Mouse (Mus musculus) liver, adult (tissue): ENCODE measurements at regions not wholly inside any gene's neighbourhood (a gene's known extent, or its start where the extent isn't known, plus 50 kb on each side); places are given as distances from the start of the nearest gene placed in this dataset.

ENCODE experiments used
- GATA4 ChIP-seq: IDR thresholded peaks from 2 replicates; pipeline ENCODE4 v1.6.1; 2014; ENCODE audit warnings: mild to moderate bottlenecking, low read length; ENCODE audit not compliant: insufficient replicate concordance

GRCm38 (mm10) chr1:185655461-185655860 is 200.8 kb downstream of the Slc30a10 start:
- TF ChIP-seq GATA4 = no peak

GRCm38 (mm10) chr1:185657286-185657685 is 202.6 kb downstream of the Slc30a10 start:
- no peak for TF ChIP-seq GATA4

DNA sequence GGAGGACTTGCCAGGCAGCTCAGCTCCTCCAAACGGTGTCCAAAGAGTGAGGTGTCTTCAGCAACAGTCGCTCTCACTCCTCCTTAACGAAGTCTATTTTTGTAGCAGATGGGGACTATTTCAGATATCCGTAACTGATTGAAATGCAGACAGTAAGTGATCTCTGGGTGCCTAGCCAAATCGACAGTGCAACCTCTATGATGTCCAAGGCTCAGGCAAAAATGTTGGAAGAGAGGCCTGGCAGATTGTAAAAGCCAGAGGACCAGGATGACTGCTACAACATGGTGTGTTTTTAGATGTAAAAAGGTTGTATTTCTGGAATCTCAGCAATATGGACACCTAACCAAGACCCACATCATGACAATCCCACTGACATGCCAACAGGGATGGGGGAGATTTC is 204.8 kb downstream of the Slc30a10 start:
- no peak for TF ChIP-seq GATA4

DNA sequence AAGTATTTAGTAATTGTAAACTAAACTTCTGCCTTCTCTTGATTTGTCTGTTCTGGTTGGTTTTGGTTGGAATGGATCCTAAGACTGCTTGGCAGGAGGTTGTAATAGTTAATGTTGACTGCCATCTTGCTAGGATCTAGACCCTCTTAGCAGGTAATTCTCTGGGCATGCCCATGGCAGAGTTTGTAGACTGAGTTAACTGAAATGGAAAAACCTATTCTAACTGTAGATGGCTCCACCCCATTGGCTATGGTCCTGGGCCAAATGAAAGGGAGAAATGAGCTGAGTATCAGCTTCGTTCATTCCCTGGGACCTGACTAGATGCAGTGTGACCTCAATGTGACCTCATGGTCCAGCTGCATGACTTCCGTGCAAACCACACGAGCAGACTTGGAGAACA is 207.7 kb downstream of the Slc30a10 start:
- TF ChIP-seq GATA4 = no peak

DNA sequence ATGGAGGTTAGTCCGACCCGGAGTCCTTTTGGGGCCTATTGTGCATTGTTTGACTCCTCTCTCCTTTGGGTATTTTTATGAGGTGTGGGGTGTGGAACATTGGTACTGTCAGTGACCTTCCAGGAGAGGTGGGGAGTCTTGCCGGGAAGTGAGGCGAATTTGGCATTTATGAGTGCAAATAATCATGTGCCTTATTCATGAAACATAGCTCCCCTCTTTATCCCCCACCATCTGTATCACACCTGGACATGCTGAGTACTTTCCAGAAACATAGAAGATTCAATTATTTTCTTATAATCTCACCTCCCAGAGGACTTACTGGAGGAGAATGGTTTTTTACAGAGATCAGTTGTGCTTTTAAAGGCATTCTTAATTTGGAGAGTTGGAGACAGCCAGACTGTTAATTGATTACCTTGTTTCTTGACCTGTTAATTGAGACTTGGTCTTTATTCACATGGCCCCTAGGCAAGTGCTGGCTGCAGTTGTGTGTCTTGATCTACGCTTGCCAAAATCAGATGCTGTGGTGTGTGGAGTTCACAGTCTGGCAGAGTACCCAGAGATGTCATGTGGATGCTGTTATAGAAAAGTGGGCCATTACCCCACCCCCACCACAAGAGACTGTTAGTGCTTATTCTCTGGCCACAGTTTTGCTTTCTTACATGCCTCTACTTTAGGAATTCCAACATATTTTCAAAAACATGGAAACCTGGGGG is 215.5 kb downstream of the Slc30a10 start:
- no peak for TF ChIP-seq GATA4

DNA sequence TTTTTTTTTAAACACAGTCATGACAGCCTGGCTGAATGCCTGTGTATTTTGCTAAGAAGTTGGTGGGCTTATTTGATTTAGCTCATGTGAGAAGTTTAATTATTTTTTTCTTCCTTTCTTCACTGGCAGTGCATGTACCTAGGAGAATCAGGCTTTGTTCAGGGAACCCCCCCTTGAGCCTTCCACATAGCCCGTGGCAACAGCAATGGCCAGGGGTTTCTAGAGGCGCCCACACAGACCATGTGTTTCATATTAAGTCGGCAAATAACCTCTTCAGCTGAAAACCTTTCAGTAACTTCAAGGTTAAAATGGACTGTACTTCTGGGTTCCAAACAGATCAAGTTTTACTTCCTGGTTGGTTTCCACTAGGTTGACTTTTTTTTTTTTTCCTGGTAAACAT is 218.3 kb downstream of the Slc30a10 start:
- TF ChIP-seq GATA4 = no peak

DNA sequence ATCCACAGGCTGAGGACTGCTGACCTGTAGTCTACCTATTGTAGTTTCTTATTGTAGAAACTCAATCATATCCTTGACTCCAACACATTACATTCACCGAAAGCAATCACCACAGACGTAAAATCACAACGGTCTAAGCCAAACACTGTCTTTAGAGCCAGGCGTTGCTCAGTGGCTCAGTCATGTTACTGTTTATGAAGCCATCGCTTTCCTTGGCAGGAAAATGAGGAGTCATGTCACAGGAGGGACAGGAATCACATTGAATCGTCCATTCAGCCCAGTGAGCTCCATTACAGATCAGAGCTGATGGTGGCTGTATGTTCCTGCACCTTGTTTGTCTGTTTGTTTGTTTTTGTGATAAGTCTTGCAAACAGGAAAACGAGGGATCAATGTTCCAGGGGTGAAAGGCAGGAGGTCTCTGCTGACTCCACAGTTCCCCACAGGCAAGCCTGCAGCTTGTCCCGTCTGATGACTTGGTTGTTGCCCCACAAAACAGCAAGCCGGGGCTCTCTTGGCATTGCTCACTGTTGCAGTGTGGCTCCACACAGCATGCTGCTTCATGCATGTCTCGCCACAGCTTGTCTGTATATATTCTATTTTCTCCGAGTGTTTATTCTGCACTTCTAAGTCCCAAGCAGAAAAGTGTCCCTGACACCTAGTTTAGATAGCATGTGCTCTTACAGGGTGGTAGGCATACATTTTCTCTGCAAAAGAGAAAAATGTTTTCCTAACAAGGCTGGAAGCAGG is 221.2 kb downstream of the Slc30a10 start:
- TF ChIP-seq GATA4 = no peak

DNA sequence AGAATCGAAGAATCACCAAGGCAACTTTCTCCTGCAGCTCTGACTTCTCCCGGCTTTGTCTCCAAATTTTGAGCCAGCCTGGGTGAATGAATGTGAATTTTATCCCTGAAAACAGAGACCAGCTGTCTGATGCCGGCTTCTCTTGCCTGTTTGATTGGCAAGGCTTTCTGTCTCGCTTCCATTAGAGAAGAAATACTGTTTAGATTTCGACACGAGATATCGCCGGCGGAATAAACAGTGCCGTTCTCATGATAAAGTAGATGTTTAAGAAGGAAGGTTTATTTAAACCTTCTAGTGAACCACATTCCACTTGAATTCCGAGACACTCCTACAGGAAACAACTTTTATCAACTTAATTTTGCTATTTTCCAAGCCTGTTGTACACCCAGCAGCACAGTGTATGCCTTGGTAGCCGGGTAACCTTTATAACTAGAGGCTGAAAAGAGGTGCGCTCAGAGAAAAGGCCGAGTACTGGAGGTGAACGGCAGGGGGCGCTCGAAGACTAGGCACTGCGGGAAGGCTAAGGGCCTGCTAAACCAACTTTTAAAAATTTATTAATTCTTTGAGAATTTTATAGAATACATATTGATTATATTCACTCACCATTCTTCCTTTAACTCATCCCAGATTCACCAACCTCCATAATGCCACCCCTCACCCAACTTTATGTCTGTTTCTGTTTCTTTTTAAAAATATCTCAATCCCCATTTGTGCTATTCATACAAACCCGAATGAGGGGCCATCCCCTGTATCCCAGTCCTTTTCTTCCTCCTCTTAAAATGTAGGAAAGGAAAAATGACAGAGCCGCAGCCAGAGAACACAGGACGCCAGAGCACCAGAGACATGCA is 227.2 kb downstream of the Slc30a10 start:
- TF ChIP-seq GATA4 = no peak

GRCm38 (mm10) chr1:185682458-185682750 is 227.8 kb downstream of the Slc30a10 start:
- TF ChIP-seq GATA4 = no peak

DNA sequence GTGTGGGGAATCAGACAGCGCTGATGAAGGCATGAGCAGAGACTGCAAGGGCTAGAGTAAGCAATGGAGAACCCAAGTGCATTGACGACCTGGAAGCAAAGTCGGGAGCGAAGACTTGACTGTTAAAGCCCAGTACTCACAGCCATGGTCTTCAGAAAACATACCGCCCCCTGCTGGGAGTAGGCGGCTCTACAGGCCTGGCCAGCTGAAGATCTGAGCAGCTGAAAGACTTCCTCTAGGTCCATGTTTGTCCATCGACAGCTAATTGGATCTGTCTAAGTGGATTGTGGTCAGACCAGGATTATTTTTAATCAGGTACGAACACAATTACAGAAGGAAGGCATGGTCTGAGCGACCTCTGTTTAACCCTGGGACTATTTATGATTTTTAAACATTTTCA is 230.0 kb downstream of the Slc30a10 start:
- TF ChIP-seq GATA4 = no peak

- TF ChIP-seq GATA4 = no peak
Measured at GRCm38 (mm10) chr1:185688506-185688905, 233.9 kb downstream of the Slc30a10 start.

DNA sequence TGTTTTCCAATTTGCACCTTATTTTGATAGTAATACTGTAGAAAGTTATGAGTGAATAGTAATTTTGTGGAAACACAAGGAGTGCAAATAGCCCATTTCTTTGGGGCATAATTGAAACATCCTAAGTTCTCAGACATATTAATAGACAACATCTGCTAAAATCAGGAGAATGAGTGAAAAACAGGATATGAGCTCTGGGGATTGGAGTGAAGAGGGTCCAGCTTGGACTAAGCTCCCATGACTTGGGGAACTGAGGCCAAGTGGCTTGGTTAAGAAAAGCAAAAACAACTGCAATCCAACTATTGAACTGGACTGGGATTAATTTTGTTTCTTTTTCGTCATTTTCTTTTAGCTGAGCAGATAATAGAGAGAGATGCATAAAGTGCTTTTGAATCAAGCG is 240.7 kb downstream of the Slc30a10 start:
- no peak for TF ChIP-seq GATA4

DNA sequence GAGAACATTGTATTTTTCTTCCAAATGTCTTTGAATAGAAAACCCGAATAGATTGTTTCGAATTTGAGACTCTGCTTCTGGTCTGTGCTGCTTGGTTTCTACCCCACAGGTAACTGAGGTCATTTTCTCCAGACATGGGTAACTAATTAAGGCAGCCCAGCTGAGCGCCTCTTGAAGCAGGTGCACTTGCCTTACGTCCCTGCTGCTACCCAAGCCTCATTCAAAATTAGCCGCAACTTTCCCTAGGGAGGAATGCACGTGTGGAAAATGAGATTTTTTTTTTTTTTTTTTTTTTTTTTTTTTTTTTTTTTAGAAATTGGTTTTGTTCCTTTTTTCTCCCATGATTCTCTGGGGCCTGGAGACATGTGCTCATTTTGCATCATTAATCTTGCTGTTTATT is 245.1 kb downstream of the Slc30a10 start:
- TF ChIP-seq GATA4 = no peak

- TF ChIP-seq GATA4 = no peak
Measured at GRCm38 (mm10) chr1:185726324-185726723, 271.7 kb downstream of the Slc30a10 start.

GRCm38 (mm10) chr1:185726811-185727210 is 272.2 kb downstream of the Slc30a10 start:
- no peak for TF ChIP-seq GATA4

GRCm38 (mm10) chr1:185727749-185728148 is 273.1 kb downstream of the Slc30a10 start:
- TF ChIP-seq GATA4 = no peak

GRCm38 (mm10) chr1:185728406-185728805 is 273.8 kb downstream of the Slc30a10 start:
- TF ChIP-seq GATA4 = no peak

GRCm38 (mm10) chr1:185731062-185731461 is 276.4 kb downstream of the Slc30a10 start:
- TF ChIP-seq GATA4 = no peak
